Mouse (Mus musculus): ENCODE results near the gene Paxx.

DNA sequence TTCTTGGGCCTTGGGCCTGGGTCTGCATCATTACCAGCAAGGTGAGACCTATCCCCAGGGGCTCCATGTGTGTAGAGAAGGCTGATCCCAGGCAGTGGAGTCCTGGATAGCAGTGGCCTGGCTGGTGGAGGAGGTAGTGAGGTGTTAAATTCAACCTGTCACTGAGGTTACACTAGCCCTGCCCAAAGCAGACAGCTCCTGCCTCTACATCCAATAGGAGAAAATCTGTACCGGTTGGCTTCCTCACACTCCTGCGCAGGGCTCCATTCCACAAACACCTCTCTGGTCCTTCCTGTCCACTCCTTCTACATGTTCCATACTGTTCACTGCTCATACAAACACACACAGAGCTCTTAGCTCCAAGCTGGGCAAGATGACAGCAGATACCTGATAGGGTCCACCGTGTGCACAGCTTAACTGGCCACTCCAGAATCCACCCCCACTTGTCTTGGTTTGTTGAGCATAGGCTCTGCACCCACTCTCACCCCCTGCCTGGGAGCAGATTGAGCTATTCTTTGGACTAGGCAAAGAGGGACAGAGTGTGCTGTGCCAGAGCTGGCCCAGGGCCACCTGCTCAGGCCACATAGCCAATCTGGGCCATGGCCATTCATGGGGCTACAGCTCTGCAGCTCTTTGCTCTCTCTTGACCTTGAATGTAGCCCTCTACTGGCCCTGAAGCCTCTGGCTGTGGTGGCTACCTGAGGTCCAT is 17.2 kb upstream of the Paxx start:
- TF ChIP-seq CTCF (IDR thresholded peaks at IDR 0.05) (no peak), EP300 (IDR thresholded peaks at IDR 0.05) (no peak)

Measured in lung, postnatal 0 days (tissue).